Mouse (Mus musculus) heart, postnatal 0 days (tissue): ENCODE results near the gene Prkn. TPM values are rescaled to one million over a fixed set of nuclear protein-coding genes. Genes with fewer than 3 reads are reported as not detected.

Source experiments
- ATAC-seq: fragments of 200-750 bp; cut with Nextera tagmentation; 2 replicates; pipeline ENCODE4 v1.8.0; 2017; ENCODE audit warnings: low read depth, moderate number of reproducible peaks, moderate library complexity; ENCODE audit not compliant: insufficient read depth
- DNase-seq: peaks from one replicate; pipeline ENCODE4 v3.0.0-alpha.2; 2016; ENCODE audit warnings: low spot score
- H3K27ac ChIP-seq: fragments of 300-500 bp; sonication (generic); 2 replicates; pipeline ENCODE4 v1.5.1; 2014; ENCODE audit warnings: low read depth, mild to moderate bottlenecking
- H3K27me3 ChIP-seq: fragments of 300-500 bp; sonication (generic); 2 replicates; pipeline ENCODE4 v1.6.1; 2014; ENCODE audit warnings: low read length, mixed read lengths; ENCODE audit not compliant: control insufficient read depth, insufficient read depth
- H3K36me3 ChIP-seq: fragments of 300-500 bp; sonication (generic); replicated peaks from 2 replicates; pipeline ENCODE4 v1.6.1; 2014; ENCODE audit warnings: low read length, mixed read lengths; ENCODE audit not compliant: control insufficient read depth, insufficient read depth
- H3K4me1 ChIP-seq: fragments of 300-500 bp; sonication (generic); 2 replicates; pipeline ENCODE4 v1.6.1; 2014; ENCODE audit warnings: antibody characterized with exemption; ENCODE audit not compliant: control insufficient read depth, insufficient read depth
- H3K4me2 ChIP-seq: fragments of 300-500 bp; sonication (generic); 2 replicates; pipeline ENCODE4 v1.6.1; 2014; ENCODE audit warnings: low read depth, mild to moderate bottlenecking, low read length, moderate library complexity
- H3K4me3 ChIP-seq: fragments of 300-500 bp; sonication (generic); 2 replicates; pipeline ENCODE4 v1.5.1; 2014; ENCODE audit warnings: low read depth, low read length
- H3K9ac ChIP-seq: fragments of 300-500 bp; sonication (generic); replicated peaks from 2 replicates; pipeline ENCODE4 v1.6.1; 2014; ENCODE audit warnings: low read depth, low read length, mixed read lengths
- H3K9me3 ChIP-seq: fragments of 300-500 bp; sonication (generic); replicated peaks from 2 replicates; pipeline ENCODE4 v1.6.1; 2016; ENCODE audit warnings: low read length; ENCODE audit not compliant: control insufficient read depth
- CTCF ChIP-seq: IDR thresholded peaks from 2 replicates; pipeline ENCODE4 v1.5.1; 2016; ENCODE audit warnings: antibody characterized with exemption, control low read depth, low read depth
- EP300 ChIP-seq: IDR thresholded peaks from 2 replicates; pipeline ENCODE4 v1.6.1; 2016; ENCODE audit warnings: antibody characterized with exemption, low read depth
- WGBS: fragments of 180-500 bp; shearing (Covaris S2); extraction: QIAGEN DNeasy Blood & Tissue Kit; methylation state at CpG from one replicate; pipeline ENCODE4 v1.1.7; 2014; 5-methylcytosine and 5-hydroxymethylcytosine counted together
- polyA plus RNA-seq: library from polyadenylated mRNA; unstranded; fragments of >200 nt; fragmentation: Nextera tagmentation; extraction: Ambion mirVana; gene quantifications from 2 replicates; pipeline ENCODE4 v1.2.1, GENCODE M21; 2015
- total RNA-seq: library from RNA; depleted of rRNA; stranded (reverse); fragments of >200 nt; gene quantifications from 2 replicates; pipeline ENCODE4 v1.2.3, GENCODE M21; 2014; ENCODE audit warnings: low replicate concordance

Gene Prkn
- total and polyA plus RNA-seq, 2 experiments from 2014 or later = 4.5 to 14.2 TPM

GRCm38 (mm10) chr17:11972550-11972949 lies 1132.4 kb downstream of the Prkn start:
- H3K9ac ChIP-seq = no peak overlapping the region
- no peak overlapping the region for H3K4me3 ChIP-seq
- peak overlapping the region; percentile 46 for H3K4me2 ChIP-seq
- H3K27me3 ChIP-seq = 0 out of 2 replicates have a peak, but pooled peaks cover 6% of the 10 kb centered on the region
- H3K36me3 ChIP-seq = no peaks in the 10 kb centered on the region
- ATAC-seq (no peak), DNase-seq (peak; percentile 46)
- no peaks in the 10 kb centered on the region for H3K4me1 ChIP-seq
- no peaks in the 10 kb centered on the region for H3K9me3 ChIP-seq
- 5% methylated on average over 9 of the region's 9 CpGs for WGBS
- no peak overlapping the region for H3K27ac ChIP-seq
- TF ChIP-seq EP300 = no peak
- TF ChIP-seq CTCF = peak; percentile 41

GRCm38 (mm10) chr17:11972969-11973787 lies 1133.0 kb downstream of the Prkn start:
- H3K4me3 ChIP-seq = no peak overlapping the region
- TF ChIP-seq CTCF (no peak), EP300 (no peak)
- H3K27ac ChIP-seq = no peak overlapping the region
- no peak overlapping the region for H3K4me2 ChIP-seq
- H3K27me3 ChIP-seq = peaks cover 9% of the 10 kb centered on the region; the same call in 1 of the 2 replicates
- ATAC-seq = no peak
- no peak overlapping the region for H3K9ac ChIP-seq
- DNase-seq = no peak
- no peaks in the 10 kb centered on the region for H3K9me3 ChIP-seq
- WGBS = 57% methylated on average over 13 of the region's 13 CpGs
- H3K36me3 ChIP-seq = no peaks in the 10 kb centered on the region
- no peaks in the 10 kb centered on the region for H3K4me1 ChIP-seq

- peaks cover 10% of the 10 kb centered on the region; the same call in 1 of the 2 replicates for H3K27me3 ChIP-seq
- no peaks in the 10 kb centered on the region for H3K9me3 ChIP-seq
- H3K36me3 ChIP-seq = no peaks in the 10 kb centered on the region
- TF ChIP-seq CTCF = peak; percentile 65
- no peak for TF ChIP-seq EP300
- 28% methylated on average over 7 of the region's 7 CpGs for WGBS
- no peak overlapping the region for H3K27ac ChIP-seq
- no peak for DNase-seq
- H3K9ac ChIP-seq = no peak overlapping the region
- no peaks in the 10 kb centered on the region for H3K4me1 ChIP-seq
- 0 out of 2 replicates have a peak, but pooled peaks have one; percentile 24 for ATAC-seq
- no peak overlapping the region for H3K4me2 ChIP-seq
- H3K4me3 ChIP-seq = no peak overlapping the region
Measured at GRCm38 (mm10) chr17:11975062-11975607, 1135.0 kb downstream of the Prkn start.

GRCm38 (mm10) chr17:11978260-11978821 lies 1138.2 kb downstream of the Prkn start:
- Histone ChIP-seq H3K9ac (no peak overlapping the region), H3K4me2 (no peak overlapping the region), H3K4me3 (no peak overlapping the region), H3K9me3 (no peaks in the 10 kb centered on the region), H3K27ac (no peak overlapping the region), H3K4me1 (no peaks in the 10 kb centered on the region), H3K27me3 (peaks cover 10% of the 10 kb centered on the region; the same call in 1 of the 2 replicates), H3K36me3 (no peaks in the 10 kb centered on the region)
- DNase-seq (no peak), ATAC-seq (no peak)
- 47% methylated on average over 17 of the region's 17 CpGs for WGBS
- TF ChIP-seq EP300 = no peak
- TF ChIP-seq CTCF = no peak

GRCm38 (mm10) chr17:11981666-11982065 lies 1141.5 kb downstream of the Prkn start:
- Histone ChIP-seq H3K4me2 (no peak overlapping the region), H3K4me1 (no peaks in the 10 kb centered on the region), H3K9ac (no peak overlapping the region), H3K27me3 (peaks cover 7% of the 10 kb centered on the region; the same call in 1 of the 2 replicates), H3K36me3 (no peaks in the 10 kb centered on the region), H3K4me3 (no peak overlapping the region), H3K9me3 (no peaks in the 10 kb centered on the region), H3K27ac (no peak overlapping the region)
- TF ChIP-seq CTCF (no peak), EP300 (no peak)
- DNase-seq (no peak), ATAC-seq (no peak)
- 61% methylated on average over 9 of the region's 9 CpGs for WGBS
